Mouse (Mus musculus): ENCODE measurements at regions not wholly inside any gene's neighbourhood (a gene's known extent, or its start where the extent isn't known, plus 50 kb on each side); places are given as distances from the start of the nearest gene placed in this dataset.

DNA sequence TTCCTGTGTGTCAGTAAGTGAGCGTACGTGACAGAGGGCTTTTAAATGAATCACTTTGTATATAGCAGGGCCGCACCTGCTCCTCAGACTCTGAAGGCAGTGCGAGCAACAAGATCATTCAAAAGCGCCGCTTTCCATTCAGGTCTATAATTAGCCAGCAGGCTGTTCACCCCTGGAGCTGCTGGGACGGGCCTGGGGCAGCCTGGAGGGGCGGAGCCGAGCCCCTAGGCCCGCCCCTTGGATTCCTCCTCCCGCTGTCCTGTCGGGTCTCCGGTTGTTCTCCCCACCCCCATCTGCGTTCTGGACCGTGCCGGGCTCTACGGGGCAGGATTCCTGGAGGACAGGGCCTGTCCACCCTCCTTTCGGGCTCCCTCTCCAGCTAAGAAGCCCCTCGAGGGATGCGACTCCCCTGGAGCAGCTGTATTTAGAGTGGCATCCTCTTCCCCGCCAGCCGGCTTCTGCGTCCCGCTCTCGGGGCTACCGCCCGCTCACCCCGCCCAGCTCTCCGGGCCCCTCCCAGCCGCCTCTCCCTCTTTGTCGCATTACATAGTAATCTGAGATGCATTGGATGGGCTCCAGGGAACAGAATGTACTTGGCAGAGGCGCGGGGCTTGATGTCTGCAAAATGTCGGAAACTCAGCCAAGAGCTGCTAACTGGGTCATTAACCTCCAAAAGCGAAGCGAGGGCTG lies 227.7 kb upstream of the Tprg start:
- Histone ChIP-seq H3K27me3 (ENCODE audit: control insufficient read depth in 1 of 2, insufficient read depth in 2 of 2, low read length in 2 of 2) (no peaks in the 10 kb centered on the region), H3K4me3 (ENCODE audit: control insufficient read depth in 1 of 2, insufficient read depth in 1 of 2, low read depth in 2 of 2, low read length in 2 of 2) (peak overlapping the region; percentile 83 to 85), H3K79me2 (ENCODE audit: control insufficient read depth, insufficient read depth, low read length, poor library complexity) (no peaks in the 10 kb centered on the region), H3K9me3 (replicated peaks; ENCODE audit: insufficient read depth, low read length) (no peaks in the 10 kb centered on the region), H3K27ac (ENCODE audit: control insufficient read depth, low read depth, low read length) (peak overlapping the region; percentile 45; the same call in 1 of the 2 replicates), H3K4me1 (ENCODE audit: control insufficient read depth in 1 of 2, insufficient read depth in 2 of 2, low read length in 2 of 2) (peaks cover 0 to 5% of the 10 kb centered on the region in 2 experiments; a peak in 3 of 4 replicates), H3K9ac (ENCODE audit: control insufficient read depth, low read depth, low read length, poor library complexity, severe bottlenecking) (peak overlapping the region; percentile 75), H3K36me3 (ENCODE audit: control insufficient read depth in 1 of 2, insufficient read depth in 2 of 2, low read length in 2 of 2) (peaks cover 0 to 9% of the 10 kb centered on the region in 2 experiments; a peak in 2 of 4 replicates)
- peak; percentile 89 for DNase-seq (ENCODE audit: low read depth, low spot score)
- TF ChIP-seq TCF12 (IDR thresholded peaks at IDR 0.05; ENCODE audit: low read depth, low read length), result 0 out of 2 replicates have a peak, but pooled peaks have one; percentile 12
- peak in 1 of 2 experiments; percentile 64; a peak in 3 of 4 replicates for TF ChIP-seq POLR2A (IDR thresholded peaks at IDR 0.05; ENCODE audit: control insufficient read depth in 1 of 2, insufficient read depth in 1 of 2, low read depth in 1 of 2, low read length in 2 of 2, poor library complexity in 1 of 2)
- TF ChIP-seq NELFE (IDR thresholded peaks at IDR 0.05; ENCODE audit: low read depth, low read length), result 0 out of 2 replicates have a peak, but pooled peaks have one; percentile 44
- TF ChIP-seq ZMIZ1 (IDR thresholded peaks at IDR 0.05; ENCODE audit: low read depth, low read length), result no peak
- TF ChIP-seq MAX (IDR thresholded peaks at IDR 0.05; ENCODE audit: low read length), result no peak
- 0 out of 2 replicates have a peak, but pooled peaks have one; percentile 62 for TF ChIP-seq MAZ (IDR thresholded peaks at IDR 0.05; ENCODE audit: low read depth, low read length)
- TF ChIP-seq TBP (IDR thresholded peaks at IDR 0.05; ENCODE audit: low read depth, low read length), result 0 out of 2 replicates have a peak, but pooled peaks have one; percentile 7
- TF ChIP-seq MEF2A (IDR thresholded peaks at IDR 0.05; ENCODE audit: extremely low read depth, insufficient replicate concordance, low read depth, low read length, poor library complexity, severe bottlenecking), result 0 out of 2 replicates have a peak, but pooled peaks have one; percentile 13
- no peak for TF ChIP-seq GABPA (IDR thresholded peaks at IDR 0.05; ENCODE audit: low read depth, low read length)

DNA sequence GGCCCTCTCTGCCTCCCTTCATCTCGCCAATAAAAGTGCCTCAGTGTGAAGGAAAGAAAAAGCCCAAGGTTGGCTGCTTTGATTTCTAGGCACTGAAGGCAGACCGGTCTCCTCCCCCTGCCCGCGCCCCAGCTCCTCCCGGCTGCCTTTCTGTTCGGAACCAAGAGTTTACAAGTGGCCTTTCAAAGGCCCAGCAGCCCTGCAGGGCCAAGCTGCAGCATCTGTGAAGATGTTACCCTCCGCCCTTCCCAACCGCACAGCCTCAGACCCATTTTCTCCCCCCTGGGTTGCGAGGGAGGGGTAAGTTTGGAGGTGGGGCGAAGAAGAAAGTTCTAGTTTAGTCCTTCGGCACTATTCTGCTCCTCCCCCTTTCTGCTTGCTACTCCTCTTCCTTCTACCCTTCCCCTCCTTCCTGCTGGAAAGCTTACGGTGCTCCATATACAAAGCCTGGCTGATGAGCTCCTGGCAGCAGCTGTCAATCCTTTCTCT lies 227.1 kb upstream of the Tprg start:
- DNase-seq (ENCODE audit: low read depth, low spot score), result no peak

GRCm38 (mm10) chr16:25060266-25060665 lies 226.4 kb upstream of the Tprg start:
- Histone ChIP-seq H3K9ac (ENCODE audit: control insufficient read depth, low read depth, low read length, poor library complexity, severe bottlenecking) (no peak overlapping the region), H3K4me1 (ENCODE audit: control insufficient read depth in 1 of 2, insufficient read depth in 2 of 2, low read length in 2 of 2) (peaks cover 0 to 5% of the 10 kb centered on the region in 2 experiments; a peak in 2 of 4 replicates)

More for the DNA sequence above, 227.1 kb upstream of the Tprg start:
- no peaks in the 10 kb centered on the region for H3K79me2 ChIP-seq (ENCODE audit: control insufficient read depth, insufficient read depth, low read length, poor library complexity)
- H3K36me3 ChIP-seq (ENCODE audit: control insufficient read depth in 1 of 2, insufficient read depth in 2 of 2, low read length in 2 of 2), result peaks cover 0 to 4% of the 10 kb centered on the region in 2 experiments; a peak in 1 of 4 replicates
- H3K27ac ChIP-seq (ENCODE audit: control insufficient read depth, low read depth, low read length), result peak overlapping the region; percentile 24; the same call in 1 of the 2 replicates
- TF ChIP-seq TBP (IDR thresholded peaks at IDR 0.05; ENCODE audit: low read depth, low read length) (0 out of 2 replicates have a peak, but pooled peaks have one; percentile 3), NRF1 (IDR thresholded peaks at IDR 0.05; ENCODE audit: insufficient read depth, low read depth, low read length, poor library complexity, severe bottlenecking) (no peak), MYB (IDR thresholded peaks at IDR 0.05; ENCODE audit: low read depth, low read length) (no peak)
- H3K9me3 ChIP-seq (replicated peaks; ENCODE audit: insufficient read depth, low read length), result no peaks in the 10 kb centered on the region
- H3K9ac ChIP-seq (ENCODE audit: control insufficient read depth, low read depth, low read length, poor library complexity, severe bottlenecking), result peak overlapping the region; percentile 43
- H3K4me1 ChIP-seq (ENCODE audit: control insufficient read depth in 1 of 2, insufficient read depth in 2 of 2, low read length in 2 of 2), result peaks cover 0 to 5% of the 10 kb centered on the region in 2 experiments; a peak in 2 of 4 replicates
- H3K27me3 ChIP-seq (ENCODE audit: control insufficient read depth in 1 of 2, insufficient read depth in 2 of 2, low read length in 2 of 2), result no peaks in the 10 kb centered on the region
- H3K4me3 ChIP-seq (ENCODE audit: control insufficient read depth in 1 of 2, insufficient read depth in 1 of 2, low read depth in 2 of 2, low read length in 2 of 2), result peak overlapping the region; percentile 58 to 83

More at GRCm38 (mm10) chr16:25060266-25060665, 226.4 kb upstream of the Tprg start:
- H3K27me3 ChIP-seq (ENCODE audit: control insufficient read depth in 1 of 2, insufficient read depth in 2 of 2, low read length in 2 of 2), result no peaks in the 10 kb centered on the region
- peaks cover 0 to 4% of the 10 kb centered on the region in 2 experiments; a peak in 1 of 4 replicates for H3K36me3 ChIP-seq (ENCODE audit: control insufficient read depth in 1 of 2, insufficient read depth in 2 of 2, low read length in 2 of 2)
- no peak overlapping the region for H3K27ac ChIP-seq (ENCODE audit: control insufficient read depth, low read depth, low read length)
- no peak for TF ChIP-seq E2F4 (IDR thresholded peaks at IDR 0.05; ENCODE audit: borderline replicate concordance, low read depth, low read length)
- no peaks in the 10 kb centered on the region for H3K9me3 ChIP-seq (replicated peaks; ENCODE audit: insufficient read depth, low read length)
- no peak for DNase-seq (ENCODE audit: low read depth, low spot score)
- H3K4me3 ChIP-seq (ENCODE audit: control insufficient read depth in 1 of 2, insufficient read depth in 1 of 2, low read depth in 2 of 2, low read length in 2 of 2), result no peak overlapping the region
- no peaks in the 10 kb centered on the region for H3K79me2 ChIP-seq (ENCODE audit: control insufficient read depth, insufficient read depth, low read length, poor library complexity)
